Mouse (Mus musculus) cerebral cortex, adult 2 months (tissue): ENCODE results near the gene Med15.

Experiments
- WGBS: fragments of 180-500 bp; shearing (Covaris S2); methylation state at CpG from one replicate; pipeline ENCODE4 v1.1.7; 2018; 5-methylcytosine and 5-hydroxymethylcytosine counted together

Gene Med15

DNA sequence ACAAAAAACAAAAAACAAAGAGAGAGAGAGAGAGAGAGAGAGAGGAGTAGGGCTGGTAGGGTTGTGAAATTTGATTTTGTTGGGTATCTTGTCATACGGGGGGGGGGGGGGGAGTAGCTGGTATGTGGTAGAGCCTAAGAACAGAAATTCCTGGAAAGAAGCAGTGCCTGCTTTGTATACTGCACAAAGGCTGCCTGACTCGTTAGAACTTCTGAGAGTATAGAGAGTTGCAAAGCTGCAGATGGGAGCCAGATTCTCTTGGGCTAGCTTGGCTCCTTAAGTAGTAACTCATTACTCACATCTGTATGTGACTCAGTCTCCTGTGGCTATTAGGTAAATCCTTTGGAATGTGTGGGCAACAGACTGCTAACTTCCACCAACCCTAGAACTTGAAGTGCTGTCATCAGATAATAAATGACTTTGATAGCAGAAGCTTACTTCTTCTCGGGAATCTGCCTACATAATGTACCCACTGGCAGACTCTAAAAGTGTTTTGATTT is at the start of gene Med15:
TSS of gene Med15 (minus strand) at position 51 of the 500 bp plus-strand sequence.
- 45% methylated on average over 3 of the region's 3 CpGs for WGBS

DNA sequence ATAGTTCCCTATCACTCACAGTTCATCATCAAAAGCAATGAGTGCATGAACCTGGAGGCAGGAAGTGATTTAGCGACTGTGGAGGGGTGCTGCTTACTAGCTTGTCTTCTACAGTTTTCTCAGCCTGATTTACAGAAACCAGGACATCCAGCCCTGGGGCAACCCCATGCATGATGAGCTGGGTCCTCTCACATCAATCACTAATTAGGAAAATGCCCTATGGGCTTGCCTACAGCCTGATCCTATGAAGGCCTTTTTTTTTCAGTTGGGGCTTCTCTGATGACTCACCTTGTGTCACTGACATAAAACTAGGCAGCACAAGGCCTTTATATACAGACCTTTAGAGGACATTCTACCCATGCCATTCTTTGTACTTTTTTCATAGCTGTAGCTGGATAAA is 47.0 kb upstream of the Med15 start:
- 88% methylated on average over 1 of the region's 1 CpGs for WGBS

DNA sequence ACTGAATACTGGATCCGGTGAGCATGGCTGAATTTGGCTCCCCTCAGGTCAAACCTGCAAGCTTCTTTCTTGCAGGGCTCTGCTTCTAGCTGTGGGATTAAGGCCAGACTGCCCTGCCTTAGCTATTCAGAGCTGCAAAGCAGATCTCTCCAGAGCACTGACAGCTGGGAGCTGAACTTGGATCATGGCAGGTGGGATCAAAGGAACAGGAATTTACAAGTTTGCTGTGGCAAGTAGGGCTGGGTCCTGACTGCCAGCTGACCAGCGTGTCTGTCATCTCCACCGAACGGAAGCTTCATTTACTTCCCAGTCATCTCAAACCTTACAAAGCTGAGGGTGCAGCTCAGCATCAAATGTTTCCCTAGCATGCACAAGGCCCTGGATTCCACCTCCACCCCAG is 45.5 kb upstream of the Med15 start:
- 90% methylated on average over 4 of the region's 4 CpGs for WGBS

DNA sequence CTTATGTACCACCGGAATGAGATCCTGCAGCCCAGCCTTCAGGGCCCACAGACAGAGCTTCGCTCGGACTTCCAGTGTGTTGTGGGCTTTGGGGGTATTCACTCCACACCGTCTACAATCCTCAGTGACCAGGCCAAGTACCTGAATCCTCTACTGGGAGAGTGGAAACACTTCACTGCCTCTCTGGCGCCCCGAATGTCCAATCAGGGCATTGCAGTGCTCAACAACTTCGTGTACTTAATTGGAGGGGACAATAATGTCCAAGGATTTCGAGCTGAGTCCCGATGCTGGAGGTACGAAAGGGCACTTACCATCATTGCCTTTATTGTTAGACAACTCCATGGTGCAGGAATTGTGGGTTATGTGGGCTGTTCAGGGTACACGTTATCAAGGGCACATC is 44.1 kb upstream of the Med15 start:
- WGBS: 68% methylated on average over 11 of the region's 11 CpGs

DNA sequence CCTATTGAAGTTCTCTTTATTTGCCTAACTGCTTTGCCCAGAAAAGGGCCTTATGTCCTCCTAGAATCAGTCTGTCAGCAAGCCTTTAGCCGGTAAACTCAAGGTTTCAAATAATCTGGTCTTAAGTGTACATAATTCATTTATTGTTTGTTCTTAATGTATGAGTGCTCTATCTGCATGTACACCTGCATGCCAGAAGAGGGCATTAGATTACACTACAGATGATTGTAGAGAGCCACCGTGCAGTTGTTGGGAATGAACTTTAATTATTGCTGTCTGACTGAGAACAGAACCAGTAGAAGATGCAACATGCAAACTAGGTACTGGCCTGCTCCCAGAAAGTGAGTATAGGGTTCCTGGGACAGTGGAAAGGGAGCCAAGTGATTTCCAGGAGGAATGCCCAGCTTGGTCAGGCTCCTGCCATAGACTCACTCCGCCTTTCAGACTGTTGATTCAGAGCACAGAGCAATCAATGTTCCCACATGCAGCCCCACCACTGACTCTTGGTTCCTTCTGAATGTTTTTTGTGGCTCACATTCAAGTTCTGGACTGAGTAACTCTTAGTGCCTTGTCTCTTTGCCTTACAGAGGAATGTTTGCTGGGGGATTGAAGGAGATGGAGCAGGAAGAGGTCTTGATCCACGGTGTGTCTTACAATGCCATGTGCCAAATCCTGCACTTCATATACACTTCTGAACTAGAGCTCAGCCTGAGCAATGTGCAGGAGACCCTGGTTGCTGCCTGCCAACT is 38.6 kb upstream of the Med15 start:
- WGBS: 52% methylated on average over 4 of the region's 4 CpGs

DNA sequence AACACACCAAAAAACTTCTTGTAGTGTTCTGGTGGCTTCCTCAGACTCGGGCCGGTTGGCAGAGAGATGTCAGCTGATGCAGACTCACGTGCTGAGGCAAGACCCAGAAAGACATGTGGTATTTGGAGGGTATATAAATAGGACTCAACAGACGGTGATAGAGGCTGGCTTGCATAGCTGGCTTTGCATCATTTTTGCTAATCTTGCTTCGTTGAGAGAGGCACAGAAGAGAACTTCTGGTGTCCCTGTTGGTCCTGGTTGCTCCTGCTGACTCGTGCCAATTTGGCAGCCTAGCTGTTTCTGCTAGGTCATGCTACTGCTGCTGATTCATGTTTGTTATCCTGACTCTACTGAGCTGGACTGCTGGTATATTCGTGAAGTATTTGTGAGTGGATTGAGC is 36.1 kb upstream of the Med15 start:
- 30% methylated on average over 7 of the region's 7 CpGs for WGBS

DNA sequence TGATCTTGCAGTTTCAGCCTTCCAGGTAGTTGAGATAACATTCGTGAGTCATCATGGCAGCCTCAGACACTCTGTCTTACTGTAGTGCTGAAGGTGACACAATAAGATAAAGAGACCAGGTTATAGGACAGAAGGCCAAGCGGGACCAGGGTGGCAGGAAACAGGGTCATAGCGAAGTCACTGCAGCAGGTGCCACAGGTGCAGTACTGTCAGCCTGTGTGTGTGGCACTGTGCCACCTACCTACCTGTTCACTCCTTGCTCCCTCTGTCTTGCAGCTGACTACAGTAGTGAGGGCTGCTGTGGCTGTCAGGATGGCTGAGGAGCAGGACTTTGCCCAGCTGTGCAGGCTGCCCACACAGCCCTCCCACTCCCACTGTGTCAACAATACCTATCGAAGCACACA is 31.4 kb upstream of the Med15 start:
- WGBS: 73% methylated on average over 4 of the region's 4 CpGs

DNA sequence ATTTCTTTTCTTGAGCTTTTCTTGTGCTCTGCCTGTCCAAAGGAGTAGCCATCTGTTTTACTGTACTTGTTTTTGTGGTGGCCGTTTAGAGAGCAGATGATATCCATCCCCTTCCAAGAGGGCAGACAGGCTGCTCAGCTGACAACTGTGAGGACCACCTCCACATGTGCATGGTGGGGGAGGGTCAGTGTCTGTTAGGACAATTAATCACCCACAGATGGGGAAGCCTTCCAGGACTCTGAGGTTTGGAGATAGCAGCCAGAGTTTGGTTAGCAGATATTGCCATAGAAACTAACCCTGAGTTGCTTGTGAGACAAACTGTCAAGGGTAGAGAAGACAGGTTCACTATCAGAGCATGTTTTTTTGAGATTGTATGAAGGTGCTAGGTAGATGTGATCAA is 28.4 kb upstream of the Med15 start:
- 35% methylated on average over 1 of the region's 1 CpGs for WGBS

DNA sequence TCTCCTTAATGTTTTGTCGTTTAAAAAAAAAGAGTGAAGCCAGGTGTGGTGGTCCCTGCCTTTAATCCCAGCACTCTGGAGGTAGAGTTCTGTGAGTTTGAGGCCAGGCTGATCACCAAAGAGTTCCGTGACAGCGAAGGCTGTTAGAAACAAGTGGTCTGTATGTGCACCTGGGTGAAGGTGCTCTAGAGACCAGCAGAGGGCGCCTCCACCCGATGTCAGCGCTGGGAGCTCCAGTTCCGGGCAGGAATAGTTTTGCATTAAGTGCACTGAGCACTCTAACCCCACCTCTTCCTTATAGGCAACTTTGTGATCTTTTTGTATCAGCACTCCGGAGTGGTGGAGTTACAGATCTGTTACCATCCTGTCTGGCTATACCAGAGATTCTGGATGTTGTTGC is 28.0 kb upstream of the Med15 start:
- WGBS: 35% methylated on average over 8 of the region's 8 CpGs

DNA sequence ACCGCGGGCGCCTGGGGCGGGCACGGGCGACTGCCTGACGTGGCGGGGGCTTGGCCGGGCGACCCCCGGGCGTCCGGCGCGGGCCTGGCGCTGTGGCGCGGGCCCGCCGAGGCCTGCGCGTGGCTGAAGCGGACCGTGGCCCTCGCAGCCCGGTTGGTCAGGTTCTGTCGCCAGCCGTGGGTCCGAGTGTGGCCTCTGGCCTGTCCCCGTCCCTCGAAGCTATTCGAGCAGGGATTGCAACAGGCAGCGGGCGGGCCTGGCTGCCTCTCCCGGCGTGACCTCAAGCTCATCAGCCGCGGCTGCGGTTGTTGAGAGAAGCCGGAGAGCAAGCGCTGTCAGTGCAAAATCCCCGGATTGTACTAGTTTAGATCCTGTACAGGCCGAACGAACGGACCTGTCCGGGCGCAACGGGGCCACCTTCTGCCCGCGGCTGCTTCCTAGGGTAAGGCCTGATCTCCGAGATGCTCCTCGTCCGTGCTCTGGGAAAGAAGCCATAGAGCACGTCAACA is 27.2 kb upstream of the Med15 start:
- WGBS: 1% methylated on average over 54 of the region's 54 CpGs

DNA sequence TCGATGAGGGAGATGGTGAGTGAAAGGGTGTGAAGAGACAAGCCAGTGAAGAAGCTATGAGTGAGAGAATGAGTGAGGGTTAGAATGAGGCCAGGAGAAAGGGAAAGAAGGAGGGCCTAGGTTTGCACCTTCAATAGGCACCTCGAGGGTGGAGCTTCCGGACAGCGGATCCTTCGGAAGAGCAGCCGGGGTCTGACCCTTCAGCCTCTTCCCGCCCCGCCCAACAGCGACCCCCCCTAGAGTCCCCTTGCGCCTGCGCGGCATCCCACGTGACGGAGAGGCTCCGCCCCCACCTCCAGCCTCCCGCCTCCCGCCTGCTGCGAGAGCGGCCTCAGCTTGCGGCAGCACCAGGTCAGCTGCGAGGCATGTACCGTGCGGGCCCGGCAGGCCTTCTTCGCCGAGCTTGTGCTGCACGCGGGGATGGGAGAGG is 26.7 kb upstream of the Med15 start, which contains the start of gene Klhl22:
TSS of gene Klhl22 (plus strand) at position 275 of the 430 bp plus-strand sequence.
- under 1% methylated on average over 25 of the region's 28 CpGs for WGBS

DNA sequence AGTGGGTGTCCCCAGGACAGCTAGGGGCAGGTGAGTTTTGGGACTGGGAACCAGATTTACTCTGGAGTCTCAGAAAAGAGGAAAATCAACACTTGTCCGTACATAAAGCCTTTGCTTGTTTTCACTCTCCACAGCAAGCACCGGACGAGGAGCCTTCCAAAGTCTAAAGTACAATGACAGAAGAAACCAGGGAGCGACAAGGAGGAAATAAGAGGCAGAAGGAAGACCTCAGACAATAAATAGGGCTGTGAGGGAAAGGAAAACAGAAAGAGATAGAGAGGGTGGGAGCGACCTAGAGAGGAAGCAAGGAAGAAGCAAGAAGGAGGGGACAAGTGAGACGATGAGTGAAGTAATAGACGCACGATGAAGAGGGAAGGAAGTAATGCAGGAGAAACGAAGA is 26.2 kb upstream of the Med15 start:
- 22% methylated on average over 9 of the region's 9 CpGs for WGBS

DNA sequence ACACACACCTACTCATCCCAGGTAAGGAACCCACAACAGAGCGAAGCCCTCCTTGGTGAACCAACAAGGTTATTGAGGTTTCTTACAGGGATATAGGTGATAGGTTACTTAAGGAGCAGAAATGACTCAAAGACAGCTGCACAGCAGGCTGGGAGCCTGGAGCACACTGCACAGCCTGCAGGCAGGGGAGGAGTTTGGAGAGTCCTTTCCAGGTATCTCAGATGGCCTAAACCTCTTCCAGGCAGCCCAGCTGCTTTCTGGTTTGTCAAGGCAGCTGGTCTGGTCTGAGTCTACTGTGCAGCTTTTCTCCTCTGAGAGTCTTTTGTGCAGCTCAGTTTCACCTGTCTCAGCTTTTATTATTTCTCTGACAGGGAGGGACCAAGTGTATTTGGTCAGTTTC is 25.1 kb upstream of the Med15 start:
- WGBS: 97% methylated on average over 1 of the region's 1 CpGs

DNA sequence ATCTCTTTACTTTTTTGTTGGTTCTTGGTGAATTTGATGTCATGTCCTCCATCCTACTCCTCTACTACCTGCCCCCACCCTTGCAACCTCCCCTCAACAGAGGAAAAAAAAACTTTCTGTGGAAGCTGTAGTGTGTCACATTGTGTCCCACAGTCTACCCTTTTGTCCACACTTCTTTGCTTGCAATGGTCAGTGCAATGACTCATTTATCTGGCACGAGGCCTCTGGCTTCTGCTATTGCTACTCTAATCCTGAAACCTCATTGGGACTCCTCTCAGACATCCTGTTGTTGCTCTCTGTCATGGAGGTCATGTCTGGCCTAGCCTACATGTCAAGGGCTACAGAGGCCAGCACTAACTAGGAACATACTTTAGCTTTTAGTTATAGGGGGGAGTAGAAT is 21.0 kb upstream of the Med15 start:
- WGBS: 39% methylated on average over 1 of the region's 1 CpGs

DNA sequence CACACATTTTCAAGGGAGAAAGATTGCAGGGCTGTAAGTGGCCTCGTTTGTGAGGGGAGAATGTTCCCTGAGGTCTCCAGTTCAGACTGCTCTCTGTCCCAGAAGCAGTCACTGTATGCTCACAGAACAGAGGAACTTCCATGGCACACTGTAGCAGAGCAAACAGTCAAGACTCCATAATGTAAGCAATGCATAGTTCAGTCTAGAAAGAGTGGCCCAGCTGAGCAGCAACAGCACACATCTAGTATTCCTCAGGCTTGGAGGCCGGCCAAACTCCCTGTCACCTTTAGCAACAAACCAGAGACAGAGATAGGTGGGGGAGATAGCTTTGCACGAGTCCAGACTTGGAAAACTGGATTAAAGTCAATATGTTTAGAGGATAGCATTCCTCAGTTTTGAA is 20.3 kb upstream of the Med15 start:
- WGBS: 49% methylated on average over 3 of the region's 3 CpGs

DNA sequence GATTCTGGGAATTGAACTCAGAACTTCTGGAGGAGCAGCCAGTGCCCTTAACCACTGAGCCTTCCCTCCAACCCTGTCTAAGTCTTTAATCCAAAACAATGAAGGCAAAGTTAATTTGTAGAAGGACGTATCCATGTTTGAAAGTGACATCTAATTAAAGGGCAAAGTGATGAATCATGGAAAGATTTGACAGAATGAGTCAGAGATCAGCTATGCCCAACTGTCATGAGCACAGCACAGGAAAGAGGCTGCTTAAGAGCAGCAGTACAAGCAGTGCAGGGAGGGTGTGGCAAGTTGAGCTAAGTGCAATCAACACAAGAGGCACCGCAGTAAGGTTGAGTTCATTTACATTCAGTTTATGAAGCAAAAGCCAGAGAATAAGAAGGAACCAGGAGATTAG is 12.4 kb upstream of the Med15 start:
- 74% methylated on average over 2 of the region's 2 CpGs for WGBS

DNA sequence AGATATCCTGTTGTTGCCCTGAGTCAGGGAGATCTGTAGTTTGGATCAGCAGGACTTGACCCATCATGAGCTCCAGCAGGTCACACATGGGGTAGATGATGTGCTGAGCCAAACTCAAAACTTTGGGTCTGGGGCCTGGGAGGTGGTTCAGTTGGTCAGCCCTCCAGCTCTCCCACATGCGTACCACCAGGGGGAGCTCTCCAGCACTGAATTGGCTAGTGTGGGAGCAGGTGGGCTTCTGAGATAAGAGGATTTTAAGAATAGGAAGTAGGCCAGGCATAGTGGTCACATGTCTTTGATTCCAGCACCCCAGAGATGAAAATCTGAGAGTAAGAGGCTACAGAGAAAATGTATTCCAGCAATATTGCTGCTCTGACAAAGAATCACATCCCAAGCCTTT is 11.8 kb upstream of the Med15 start:
- WGBS: 14% methylated on average over 1 of the region's 1 CpGs

DNA sequence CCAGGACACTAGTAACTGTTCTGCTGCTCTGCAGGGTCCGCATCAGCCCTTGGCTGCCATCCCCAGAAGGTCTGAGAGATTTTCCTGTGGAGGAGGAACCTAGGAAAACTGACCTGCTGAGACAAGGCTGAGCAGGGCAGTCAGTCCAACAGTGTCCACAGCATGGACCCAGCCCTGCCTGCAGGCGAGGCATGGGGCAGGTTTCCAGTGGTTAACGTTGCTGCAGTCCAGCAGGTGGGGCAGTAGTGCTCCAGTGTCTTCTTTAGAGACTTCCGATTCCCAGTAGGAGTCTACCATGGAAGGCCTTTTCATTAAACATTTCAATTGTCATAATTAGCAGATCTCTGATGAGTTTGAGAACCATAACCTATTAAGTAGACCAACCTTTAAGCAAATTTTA is 10.6 kb upstream of the Med15 start:
- 52% methylated on average over 4 of the region's 4 CpGs for WGBS

DNA sequence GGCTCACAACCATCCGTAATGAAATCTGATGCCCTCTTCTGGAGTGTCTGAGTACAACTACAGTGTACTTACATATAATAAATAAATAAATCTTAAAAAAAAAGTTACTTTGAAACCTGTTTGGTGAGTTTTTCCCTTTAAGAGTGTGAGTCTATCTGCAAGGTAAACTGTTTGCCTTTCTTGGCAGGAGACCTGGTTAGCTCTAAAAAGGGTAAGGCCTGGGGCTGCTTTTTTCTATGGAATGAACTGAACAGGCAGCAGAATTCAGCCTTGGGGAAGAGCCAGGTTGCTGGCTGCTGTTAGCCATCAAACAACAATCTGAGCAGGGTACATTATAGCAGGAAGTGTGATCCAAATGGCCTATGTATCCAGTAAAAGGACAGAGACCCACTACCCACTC is 10.1 kb upstream of the Med15 start:
- WGBS: 94% methylated on average over 1 of the region's 1 CpGs

DNA sequence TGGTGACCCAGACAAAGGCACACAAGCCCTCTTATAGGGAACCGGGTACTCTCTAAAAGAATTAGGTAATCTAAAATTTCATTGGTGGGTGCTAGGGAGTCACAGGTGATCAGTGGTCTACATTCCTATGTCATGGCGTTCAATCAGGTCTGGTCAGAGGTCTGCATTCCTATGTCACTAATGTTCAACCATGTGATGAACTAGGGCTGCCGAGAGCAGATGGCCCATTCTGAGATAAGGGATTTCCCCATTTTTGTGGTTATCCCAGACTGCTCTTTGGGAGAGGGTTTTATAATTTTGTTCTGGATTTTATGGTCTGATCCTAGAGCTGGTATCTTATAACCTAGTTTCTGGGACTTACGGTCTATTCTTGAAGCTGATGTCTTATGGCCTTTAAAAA is 7.4 kb upstream of the Med15 start:
- WGBS: 93% methylated on average over 4 of the region's 4 CpGs

DNA sequence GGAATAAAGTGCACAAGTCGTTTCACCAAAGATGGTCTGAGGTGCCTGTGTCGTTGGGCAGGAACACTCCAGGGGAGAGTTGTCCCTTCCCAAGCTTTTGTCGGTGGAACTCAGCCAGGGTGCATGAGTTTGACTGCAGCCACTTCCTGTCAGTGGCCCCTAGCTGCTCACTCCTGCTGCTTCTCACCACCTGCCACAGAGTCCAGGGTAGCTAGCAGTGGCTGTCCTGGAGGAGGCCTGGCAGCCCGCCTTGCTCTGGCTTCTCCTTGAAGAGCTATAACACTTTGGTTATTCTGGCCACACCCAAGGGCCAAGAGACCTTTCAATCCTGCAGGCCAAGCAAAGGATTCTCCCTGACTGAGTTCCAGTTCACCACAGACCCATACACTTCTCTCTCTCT is 3.5 kb upstream of the Med15 start:
- 69% methylated on average over 4 of the region's 4 CpGs for WGBS

DNA sequence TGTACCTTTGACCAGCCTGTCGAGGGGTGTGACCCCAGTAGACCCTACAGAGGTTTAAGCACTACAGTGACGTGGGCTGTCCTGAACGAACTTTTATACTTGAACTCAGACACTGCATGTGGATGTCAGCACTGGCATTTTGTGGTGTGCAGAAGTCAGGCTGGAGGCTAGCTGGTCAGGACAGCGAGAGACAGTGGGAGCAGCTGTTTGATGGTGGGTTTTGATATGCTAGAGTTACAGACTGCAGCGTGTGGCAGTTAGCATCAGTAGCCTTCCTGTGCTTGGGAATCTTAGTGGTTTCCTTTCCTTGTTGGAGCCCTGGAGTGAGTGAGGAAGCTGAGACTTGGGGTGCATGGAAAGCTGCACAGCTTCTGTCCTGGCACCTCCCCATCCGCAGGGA is 2.2 kb upstream of the Med15 start:
- WGBS: 81% methylated on average over 6 of the region's 6 CpGs

DNA sequence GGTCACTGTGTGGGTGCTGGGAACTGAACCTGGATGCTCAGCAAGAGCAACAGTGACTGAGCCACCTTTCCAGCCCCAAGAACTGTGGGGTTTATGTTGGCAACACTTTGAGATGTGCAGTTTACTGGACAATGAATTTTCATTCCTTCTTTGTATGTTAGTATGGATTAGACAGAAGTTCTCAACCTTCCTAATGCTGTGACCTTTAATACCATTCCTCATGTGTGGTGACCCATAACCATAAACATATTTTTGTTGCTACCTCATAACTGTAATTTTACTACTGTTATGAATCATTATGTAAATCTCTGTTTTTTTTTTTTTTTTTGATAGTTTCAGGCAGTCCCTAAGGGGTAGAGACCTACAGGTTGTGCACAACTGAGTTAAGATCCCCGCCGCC is 955 bp upstream of the Med15 start:
- WGBS: 70% methylated on average over 2 of the region's 2 CpGs

DNA sequence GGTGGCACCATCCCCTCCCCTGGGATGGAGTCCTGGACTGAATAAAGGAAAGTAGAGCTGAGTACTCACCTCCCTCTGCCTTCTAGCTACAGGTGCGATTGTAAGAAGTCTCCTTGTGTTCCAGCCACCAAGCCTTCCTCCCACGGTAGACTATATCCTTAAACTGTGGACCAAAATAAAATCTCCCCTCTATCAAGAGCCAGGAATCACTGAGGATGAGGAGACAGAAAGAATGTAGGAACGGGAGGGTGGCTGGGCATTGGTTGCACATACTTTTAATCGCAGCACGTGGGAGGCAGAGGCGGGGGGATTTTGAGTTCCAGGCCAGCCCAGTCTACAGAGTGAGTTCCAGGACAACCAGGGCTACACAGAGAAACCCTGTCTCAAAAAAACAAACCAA is 260 bp downstream of the Med15 start:
- WGBS: 70% methylated on average over 6 of the region's 6 CpGs
